Mouse (Mus musculus) kidney, adult 9 months (tissue): ENCODE data around the gene Cpm.

ENCODE experiments used
- DNase-seq: peaks from one replicate; pipeline ENCODE4 v3.0.0; 2022

Gene Cpm

DNA sequence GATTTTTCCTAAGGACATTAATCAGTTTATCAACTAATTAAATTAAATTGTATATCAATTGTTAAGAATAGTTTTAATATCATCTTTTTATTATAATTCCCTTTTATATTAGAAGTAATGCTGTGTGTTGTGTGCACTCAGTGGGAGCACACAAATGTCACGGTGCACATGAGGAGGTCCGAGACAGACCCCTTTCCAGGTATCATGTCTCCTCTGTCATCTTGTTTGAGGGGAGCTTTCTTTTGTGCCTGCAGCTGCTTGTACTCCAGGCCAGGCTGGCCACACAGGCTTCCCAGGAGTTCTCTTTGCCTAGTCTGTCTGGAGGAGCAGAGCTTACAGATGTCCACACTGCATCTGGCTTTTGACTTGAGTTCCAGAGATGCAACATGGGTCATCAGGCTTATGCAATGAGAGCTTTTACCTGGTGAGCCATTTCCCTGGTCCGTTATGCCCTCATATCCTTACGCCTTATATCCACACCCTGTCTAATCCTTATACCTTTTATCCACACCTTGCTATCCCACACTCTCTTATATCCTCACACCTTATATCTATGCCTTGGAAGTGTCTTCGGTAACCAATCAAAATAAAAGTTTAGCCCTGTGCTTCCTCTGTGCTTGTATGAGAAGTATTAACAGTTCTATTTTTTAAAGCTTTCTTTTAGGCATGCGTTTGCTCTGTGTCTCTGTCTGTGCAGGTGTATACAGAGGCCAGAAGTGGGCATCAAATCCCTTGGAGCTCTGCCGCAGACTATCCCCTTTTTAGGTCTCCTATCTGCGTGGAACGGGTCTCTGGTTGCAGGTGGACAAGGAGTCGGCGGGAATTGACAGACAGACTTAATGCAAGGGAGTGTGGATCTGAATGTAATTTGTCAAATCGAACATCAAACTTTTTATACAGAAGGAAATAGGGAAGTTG is 7.4 kb upstream of the Cpm start:
- DNase-seq: no peak

DNA sequence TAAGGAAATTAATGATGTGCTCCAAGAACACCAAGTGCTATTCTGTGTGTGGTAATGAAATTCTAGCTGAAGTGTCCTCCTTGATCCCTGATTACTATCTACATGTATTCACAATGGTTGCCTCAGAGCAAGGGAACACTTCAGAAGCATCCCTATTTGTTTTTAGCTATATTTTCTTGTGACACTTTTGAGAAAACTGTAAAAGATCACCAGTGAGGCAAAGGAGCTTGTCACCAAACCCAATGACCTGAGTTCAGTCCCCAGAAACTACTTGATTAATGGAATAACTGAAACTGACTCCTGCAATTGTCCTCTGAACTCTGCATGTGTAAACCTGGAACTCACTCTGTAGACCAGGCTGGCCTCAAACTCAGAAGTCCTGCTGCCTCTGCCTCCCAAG is 5.9 kb upstream of the Cpm start:
- DNase-seq: no peak

DNA sequence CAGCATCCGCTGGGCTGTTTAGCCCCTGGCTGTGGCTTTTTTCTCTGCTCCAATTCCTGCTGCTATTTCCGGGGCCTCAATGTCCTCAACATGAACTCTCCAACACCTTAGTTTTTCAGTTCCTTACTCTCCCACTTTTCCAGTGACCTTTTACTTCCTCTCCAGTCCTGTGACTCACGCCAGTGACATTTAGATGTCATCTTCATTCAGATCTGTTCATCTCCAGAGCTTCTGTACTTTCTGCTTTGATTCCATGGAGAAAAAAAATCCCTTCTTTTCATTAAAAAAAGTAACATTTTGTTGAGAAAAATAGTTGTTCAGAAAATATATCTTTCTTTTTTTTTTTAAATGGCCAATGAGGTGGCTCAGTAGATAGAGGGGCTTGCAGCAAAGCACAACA is 5.1 kb upstream of the Cpm start:
- DNase-seq: no peak

DNA sequence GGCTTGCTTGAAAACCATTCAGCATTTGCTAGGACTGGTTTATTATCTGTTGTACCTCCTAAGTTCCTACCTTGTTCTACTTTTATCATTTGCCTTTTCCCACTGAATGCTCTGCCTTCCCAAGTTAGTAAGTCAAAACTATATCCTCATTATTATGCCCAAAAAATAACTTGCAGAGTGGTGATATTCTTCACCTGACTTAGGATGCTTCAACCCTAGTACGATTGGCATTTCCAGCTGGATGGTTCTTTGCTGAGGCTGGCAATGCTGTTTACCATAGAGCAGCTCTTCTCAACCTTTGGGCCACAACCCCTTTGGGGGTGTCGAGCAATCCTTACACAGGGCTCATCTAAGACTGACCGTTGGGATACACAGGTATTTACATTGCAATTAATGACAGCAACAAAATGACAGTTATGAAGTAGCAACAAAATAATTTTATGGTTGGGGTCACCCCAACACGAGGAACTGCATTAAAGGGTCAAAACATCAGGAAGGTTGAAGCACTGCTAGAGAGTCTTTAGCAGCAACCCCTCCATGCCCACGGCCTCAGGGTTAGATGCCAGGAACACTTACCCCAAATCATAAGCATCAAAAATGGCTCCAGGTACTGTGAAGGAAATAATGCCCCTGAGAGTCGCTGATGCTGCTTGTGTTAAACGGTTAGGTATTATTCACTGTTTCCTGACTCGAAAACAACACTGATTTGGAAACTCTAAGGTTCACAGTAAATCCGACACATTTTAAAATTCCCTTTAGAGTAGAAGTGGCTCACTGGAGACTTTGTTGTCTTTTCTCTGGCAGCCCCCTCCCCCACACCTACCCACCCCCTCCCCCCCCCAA is 4.4 kb upstream of the Cpm start:
- DNase-seq: no peak

DNA sequence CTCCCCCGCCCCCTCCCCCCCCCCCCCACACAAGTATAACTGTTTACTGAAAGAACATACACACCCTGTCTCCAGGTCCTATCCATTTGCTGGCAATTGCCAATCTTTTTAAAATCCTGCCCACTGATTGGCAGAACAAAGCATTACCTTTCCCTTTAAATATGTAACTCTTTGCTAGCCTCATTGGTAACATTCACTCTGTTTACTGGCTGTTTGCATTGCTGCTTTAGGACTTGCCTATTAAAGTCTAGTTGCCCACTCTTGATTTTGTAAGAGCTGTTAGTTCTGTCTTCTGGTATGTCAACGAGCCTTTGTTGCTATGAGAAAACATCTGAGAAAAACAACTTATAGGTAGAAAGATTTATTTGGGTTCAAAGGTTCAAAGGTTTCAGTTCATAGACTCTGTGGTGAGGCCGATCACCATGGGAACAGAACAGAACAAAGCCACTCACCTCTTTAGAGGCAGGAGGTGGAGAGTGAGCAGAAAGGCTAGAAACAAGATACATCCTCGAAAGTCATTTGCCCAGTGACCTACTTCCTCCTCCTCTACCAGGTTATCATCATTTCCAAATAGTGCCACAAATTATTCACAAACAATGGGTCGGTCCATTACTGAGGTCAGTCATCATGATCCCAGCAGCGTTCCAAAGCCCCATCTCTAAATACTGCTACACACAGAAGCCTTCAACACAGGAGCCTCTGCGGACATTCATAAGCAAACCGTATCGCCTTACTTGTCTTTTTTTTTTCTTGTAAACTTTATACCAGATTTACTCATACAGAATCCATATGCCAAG is 3.6 kb upstream of the Cpm start:
- DNase-seq: no peak

DNA sequence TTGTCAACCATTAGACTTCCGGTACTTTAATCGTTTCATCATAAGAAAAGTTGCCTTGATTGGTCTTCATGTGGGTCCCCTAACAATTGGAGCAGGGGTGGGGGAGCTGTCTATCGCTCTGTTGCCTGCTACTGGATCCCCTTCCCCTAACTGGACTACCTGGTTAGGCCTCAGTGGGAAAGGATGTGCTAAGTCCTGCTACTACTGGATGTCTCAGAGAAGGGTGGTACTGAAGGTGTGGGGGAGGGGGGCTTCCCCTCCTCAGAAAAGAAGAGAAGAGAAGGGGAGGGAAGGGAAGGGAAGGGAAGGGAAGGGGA is 3.0 kb upstream of the Cpm start:
- no peak for DNase-seq

DNA sequence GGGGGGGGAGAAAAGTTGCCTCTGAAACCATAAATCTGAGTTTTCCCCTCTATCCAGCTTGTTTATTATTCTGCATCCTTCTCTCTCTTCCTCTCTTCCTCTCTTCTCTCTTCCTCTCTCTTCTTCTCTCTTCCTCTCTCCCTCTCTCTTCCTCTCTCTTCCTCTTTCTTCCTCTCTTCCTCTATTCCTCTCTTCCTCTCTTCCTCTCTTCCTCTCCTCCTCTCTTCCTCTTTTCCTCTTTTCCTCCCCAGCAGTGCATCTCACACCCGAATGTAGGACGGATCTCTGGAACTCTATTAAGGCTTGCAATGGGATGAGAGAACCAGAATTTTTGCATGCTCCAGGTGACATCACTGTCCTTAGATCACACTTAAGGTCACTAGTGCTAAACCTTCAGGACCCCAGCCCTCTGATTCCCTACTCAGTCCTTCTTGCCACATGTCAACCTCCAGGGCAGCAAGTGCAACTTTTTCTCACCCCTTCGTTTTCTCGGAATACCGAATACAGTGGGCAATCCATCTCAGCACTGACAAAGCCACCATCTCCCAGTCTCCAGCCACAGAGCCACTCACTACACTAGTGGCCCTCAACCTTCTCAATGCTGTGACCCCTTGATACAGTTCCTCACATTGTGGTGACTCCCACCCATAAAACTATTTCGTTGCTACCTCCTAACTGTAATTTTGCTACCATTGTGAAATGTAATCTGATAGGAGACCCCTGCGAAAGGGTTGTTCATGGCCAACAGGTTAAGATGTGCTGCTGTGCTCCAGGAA is 2.3 kb upstream of the Cpm start:
- no peak for DNase-seq

DNA sequence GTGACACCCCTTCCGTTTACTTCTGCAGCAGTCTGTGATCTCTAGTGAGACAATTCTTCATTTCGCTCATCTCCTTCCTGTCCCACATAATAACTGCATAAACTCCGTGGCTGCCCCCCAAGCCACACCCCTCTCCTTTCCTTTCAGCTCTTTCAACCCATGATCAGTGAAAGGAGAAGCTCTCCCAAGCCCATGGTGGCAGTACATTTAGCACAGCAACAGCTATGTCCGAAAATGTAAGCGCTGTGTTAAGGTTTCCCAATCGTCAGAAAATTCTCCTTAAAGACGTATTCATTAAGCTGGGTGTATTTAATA is 1.7 kb upstream of the Cpm start:
- no peak for DNase-seq

DNA sequence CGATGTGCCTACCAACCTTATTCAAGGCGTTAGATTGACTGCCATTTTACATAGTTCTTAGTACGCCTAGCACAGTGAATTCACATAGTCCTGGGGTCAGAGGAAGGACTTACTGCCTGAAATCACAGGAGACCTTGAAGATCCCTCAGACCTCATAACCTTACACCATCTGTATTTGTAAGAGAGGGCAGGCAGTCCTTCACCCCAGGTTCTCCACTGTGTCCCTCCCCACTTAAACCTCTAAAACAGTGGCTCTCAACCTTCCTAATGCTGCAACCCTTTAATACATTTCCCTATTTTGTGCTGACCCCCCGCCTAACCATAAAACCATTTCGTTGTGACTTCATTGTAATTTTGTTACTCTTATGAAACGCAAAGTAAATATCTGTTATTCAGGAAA is 1.4 kb upstream of the Cpm start:
- no peak for DNase-seq

DNA sequence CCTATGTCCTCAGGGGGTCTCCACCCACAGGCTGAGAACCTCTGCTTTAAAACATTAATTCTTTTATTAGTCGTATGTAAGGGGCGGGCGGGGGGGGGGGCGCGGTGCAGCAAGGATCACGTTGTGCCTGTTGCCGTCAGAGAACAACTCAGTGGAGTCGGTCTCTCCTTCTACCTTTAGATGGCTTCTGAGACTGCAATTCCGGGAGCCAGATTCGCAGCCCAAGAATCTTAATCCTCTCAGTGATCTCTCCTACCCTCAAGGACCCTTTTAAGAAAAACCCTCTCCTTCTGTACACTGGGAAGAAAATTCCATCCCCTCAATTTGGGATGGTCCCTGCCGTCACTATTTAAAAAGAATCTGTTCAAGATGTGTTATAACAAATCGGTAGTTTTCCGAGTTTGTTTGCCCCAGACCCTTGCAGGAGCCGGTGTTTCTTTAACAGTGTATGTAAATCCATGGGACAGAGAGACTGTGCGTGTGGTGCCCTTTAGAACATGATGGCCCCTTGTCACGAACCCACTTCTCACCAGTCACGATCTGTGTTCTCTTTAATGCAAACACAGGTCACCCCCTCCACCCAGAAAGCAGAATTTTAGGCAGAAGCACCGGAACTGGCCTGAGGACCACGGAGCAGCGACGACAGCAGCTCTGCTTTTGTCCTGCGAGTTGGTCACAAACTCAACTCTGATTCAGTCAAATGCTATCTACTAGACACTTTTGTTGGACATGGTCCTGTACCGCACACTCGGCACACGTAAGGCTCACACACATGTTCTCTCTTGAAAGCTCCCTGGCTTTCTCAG is 734 bp upstream of the Cpm start:
- DNase-seq: no peak

DNA sequence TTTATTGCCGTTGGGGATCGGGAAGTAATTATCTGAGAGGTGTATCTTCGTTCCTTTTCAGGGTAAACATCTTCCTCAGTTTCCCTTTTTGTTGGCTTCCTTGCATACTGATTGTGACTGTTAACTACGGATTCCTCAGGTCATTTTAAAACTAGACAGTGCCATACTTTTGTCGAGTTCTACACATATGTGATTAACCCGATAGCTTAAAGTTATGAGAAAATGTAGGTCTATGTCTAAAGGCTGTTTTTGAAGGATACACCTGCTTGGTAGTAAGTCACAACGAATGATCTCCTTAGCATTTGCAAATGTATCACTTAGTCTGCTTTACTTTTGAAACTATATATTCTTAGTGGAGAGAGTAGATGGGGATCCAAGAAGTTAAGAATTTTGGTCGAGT is 876 bp downstream of the Cpm start:
- DNase-seq: no peak

DNA sequence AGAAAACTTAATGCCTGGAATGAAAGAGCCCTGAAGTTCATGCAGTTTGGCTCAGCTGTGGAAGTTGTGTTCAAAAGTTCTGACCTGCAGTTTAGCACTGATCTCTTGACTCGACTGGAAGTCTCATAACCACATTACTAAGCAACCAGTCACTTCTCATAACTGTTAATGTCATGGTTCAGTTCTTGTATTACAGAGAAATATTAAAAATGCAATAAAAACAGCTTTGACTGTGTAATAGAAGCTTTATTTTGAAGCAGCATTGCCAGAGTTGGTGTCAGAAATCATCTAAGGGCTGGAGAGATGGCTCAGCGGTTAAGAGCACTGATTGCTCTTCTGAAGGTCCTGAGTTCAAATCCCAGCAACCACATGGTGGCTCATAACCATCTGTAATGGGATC is 1.5 kb downstream of the Cpm start:
- no peak for DNase-seq

DNA sequence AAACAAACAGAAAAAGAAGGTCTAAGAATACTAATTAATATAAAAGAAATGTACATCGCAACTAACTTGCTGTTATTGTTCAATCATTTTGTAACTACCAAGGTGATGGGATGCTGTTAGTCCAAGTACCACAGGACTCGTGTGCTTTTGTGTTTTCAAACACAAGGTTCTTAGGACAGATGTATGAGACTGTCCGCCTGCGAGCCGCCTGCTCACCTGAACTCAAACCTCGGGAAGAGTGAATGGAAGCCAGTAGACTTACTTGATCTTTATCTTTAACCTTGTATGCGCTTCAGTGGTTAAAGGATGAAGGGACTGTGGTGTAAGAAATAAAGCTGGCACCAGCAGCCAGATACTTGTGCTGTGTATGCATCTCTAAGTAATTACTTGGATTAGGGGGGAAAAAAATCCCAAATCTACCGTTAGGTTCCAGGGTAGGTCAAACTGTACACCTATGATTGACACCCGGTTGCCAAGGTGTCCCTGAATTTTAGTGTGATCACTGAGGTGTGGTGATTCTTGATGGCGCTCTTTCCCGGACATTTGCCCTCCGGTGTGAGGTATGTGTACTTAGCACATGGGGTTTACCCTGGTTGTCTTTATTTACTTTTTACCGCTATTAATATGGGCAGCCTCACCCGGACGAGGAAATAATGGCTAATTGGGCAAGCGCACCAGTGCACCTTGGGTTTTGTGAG is 2.4 kb downstream of the Cpm start:
- DNase-seq: no peak

DNA sequence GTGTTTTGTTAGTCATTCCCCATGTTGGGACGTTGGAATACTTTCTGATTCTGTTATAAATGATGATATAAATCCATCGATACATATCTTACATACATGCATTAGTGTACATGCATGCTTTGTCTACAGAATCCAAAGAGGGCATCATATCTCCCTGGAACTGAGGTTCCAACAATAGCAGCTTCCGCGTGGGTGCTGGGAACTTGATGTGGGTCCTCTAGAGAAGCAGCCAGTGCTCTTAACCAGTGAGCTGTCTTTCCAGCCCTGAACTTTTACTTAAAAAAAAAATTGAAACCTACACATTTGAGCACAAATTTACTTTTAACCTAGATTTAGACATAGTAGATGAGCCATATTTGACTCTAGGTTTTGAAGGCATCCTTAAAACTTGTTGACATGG is 3.1 kb downstream of the Cpm start:
- no peak for DNase-seq

DNA sequence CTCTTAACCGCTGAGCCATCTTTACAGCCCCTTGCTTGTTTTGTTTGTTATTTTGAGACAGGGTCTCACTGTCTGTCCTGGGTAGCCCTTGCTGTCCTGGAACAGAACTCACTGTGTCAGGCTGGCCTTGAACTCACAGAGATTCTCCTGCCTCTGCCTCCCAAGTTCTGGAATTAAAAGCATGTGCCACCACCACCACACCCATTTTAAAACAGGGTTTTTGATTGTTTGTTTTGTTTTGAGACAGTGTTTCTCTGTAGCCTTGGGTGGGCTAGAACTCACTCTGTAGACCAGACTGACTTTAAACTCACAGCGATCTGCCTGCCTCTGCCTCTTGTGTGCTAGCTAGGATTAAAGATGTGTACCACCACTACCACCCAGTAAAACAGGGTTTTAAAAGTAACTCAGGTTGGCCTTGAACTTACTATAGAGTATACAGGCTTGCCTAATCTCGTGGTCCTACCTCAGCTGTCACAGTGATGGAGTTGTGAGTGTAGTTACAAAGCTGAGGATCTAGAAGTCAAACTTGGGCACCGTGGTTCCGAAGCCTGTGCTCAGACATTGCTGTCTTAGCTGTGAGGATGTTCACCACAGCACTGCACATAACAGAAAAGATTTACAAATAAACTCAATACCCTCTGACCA is 4.4 kb downstream of the Cpm start:
- DNase-seq: no peak

DNA sequence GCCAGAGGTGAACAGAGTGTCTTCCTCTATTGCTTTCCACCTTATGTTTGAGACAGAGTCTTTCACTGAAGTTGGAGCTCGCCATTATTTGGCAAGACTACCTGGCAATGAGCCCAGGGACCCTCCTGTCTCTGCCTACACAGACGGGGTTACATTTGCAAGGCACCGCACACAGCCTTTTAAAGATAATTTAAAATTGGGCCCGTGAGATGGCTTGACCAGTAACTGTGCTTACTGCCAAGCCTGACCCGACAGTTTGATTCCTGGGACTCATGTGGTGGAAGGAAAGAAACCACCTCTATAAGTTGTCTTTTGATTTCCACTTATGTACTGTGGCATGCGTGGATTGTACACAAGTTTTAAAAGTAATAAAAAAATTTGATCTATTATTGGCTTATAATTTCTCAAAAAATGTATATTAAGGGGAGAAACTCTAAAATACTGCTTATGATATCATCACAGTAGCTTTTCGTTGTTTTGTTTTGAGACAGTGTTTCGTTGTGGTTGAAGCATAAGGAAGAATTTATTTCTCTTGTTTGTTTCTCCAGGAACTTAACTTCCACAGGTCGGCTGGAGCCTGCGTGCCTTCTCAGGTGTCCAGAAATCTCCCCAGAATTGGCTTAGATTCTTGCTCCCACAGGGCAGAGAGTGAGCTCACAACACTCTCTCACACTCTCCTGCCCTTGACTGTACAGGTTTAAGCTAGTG is 5.2 kb downstream of the Cpm start:
- DNase-seq: no peak

DNA sequence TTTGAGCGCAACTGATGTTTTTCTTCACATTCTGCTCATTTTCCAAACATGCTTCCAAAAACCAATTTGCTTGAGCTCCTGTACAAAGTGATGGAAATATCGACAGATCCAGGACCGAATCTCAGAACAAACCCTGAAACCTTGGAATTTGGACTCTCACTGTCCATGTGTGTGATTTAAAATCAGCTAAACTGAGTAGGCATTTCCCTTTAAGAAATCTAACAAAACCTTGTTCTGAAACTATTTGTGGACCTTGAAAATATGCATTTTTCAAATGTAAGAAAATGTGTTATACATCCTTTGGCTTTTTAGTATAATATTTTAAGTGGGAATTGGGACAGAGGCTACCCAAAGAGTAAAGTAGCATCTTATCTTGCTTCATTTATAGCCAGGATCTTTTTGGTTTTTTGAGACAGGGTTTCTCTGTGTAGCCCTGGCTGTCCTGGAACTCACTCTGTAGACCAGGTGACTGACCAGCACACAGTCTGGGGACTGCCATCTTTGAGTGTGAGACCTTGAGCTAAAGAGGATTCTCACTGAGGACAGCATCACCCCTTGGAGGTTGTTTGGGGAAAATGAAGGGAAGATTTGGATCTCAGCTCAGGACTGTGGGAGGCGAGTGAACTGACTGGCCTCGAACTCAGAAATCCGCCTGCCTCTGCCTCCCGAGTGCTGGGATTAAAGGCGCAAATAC is 5.9 kb downstream of the Cpm start:
- no peak for DNase-seq

DNA sequence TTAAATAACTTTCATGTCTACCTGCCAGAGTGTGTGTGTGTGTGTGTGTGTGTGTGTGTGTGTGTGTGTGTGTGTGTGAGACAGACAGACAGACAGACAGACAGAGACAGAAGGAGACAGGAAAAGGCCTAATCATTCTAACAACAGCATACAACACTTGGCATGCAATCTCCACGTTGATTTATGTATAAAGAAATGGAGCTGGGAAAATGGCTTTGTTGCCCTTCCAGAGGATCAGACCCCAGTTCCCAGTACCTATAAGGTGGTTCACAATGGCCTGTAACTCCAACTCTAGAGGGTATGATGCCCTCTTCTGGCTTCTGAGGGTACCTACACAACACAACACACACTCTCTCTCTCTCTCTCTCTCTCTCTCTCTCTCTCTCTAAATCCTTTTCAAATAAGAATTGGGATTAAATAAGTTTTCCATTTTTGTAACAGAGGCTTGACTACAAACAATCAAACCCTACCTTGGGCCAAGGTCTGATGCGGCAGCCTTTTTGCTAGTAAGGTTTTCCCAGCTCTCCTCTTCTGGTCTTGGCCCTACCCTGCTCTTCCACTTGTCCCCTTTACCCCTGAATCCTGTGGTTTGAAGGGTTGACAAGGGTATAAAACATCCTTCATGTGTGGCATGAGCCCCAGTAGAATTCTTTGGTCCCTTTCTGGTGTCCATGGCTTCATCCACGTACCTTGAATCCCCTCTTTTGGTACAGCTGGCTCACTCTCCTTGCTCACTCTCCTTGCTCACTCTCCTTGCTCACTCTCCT is 6.7 kb downstream of the Cpm start:
- DNase-seq: no peak
